Mouse (Mus musculus) activated CD4-positive, CD25-positive, alpha-beta regulatory T cell (primary cell): ENCODE measurements around the gene Itfg2. TPM values are rescaled to one million over a fixed set of nuclear protein-coding genes. Genes with fewer than 3 reads are reported as not detected.

ENCODE experiments used
- polyA plus RNA-seq, 2 experiments: library from polyadenylated mRNA; unstranded; fragments of 100-300 nt; shearing (Covaris generic); gene quantifications; one replicate each; pipeline ENCODE4 v1.2.1; 2017

Itfg2 gene
- 10 to 100 TPM; 21.9 to 28.9 TPM for polyA plus RNA-seq

GRCm38 (mm10) chr6:128424269-128425019 lies at the start of gene Itfg2:
Itfg2 (minus strand) TSS chr6:128424931.

GRCm38 (mm10) chr6:128438317-128438870 lies 13.7 kb upstream of the Itfg2 start, which contains the start of gene Fkbp4:
Fkbp4 (minus strand) TSS chr6:128438677.

GRCm38 (mm10) chr6:128398996-128399395 lies 25.7 kb downstream of the Itfg2 start, which contains the start of gene Nrip2:
Nrip2 (plus strand) TSS chr6:128399296.

GRCm38 (mm10) chr6:128375192-128375591 lies 49.5 kb downstream of the Itfg2 start, which contains the start of the genes Tex52 and Gm44596:
Tex52 (plus strand) TSS chr6:128375456.
Gm44596 (plus strand) TSS chr6:128375503.

GRCm38 (mm10) chr6:128362381-128363006 lies 62.2 kb downstream of the Itfg2 start, which contains the start of the genes Rhno1 and Foxm1:
Rhno1 (minus strand) TSS chr6:128362911.
Foxm1 (plus strand) TSS chr6:128362967.

Other genes starting within 250 kb of the Itfg2 start
- gene Tead4, start 124.1 kb downstream of the Itfg2 start, polyA plus RNA-seq: not detected
- gene Tulp3, start 69.1 kb downstream of the Itfg2 start, polyA plus RNA-seq: 1 to 10 TPM; 1.1 to 2.3 TPM
- gene Rhno1, start 62.0 kb downstream of the Itfg2 start, polyA plus RNA-seq: 10 to 100 TPM; 59.5 to 68.6 TPM
- gene Foxm1, start 62.0 kb downstream of the Itfg2 start, polyA plus RNA-seq: 10 to 100 TPM in 1 of 2 experiments, 1 to 10 TPM in 1; 8.6 to 12.7 TPM
- under 1 TPM in 1 of 2 experiments, not detected in 1; 0.19 TPM for gene Tex52, start 49.5 kb downstream of the Itfg2 start, polyA plus RNA-seq
- not detected for gene Gm44596, start 49.4 kb downstream of the Itfg2 start, polyA plus RNA-seq
- gene Nrip2, start 25.6 kb downstream of the Itfg2 start, polyA plus RNA-seq: 1 to 10 TPM in 1 of 2 experiments, under 1 TPM in 1; 0.88 to 1.2 TPM
- gene Fkbp4, start 13.7 kb upstream of the Itfg2 start, polyA plus RNA-seq: 100 to 1,000 TPM; 106 to 117 TPM
- under 1 TPM in 1 of 2 experiments, not detected in 1; 0.55 TPM for gene Pzp, start 101.8 kb upstream of the Itfg2 start, polyA plus RNA-seq
- under 1 TPM; 0.06 to 0.57 TPM for gene A2ml1, start 156.7 kb upstream of the Itfg2 start, polyA plus RNA-seq
- gene Klrb1a, start 198.6 kb upstream of the Itfg2 start, polyA plus RNA-seq: not detected
- gene Clec2h, start 237.5 kb upstream of the Itfg2 start, polyA plus RNA-seq: under 1 TPM in 1 of 2 experiments, not detected in 1; 0.61 TPM